Mouse (Mus musculus): ENCODE results near the gene Nup153.
A peak's percentile ranks its signal among the peaks of the same experiment; 100 is the strongest.

The Nup153 gene

GRCm38 (mm10) chr13:46670514-46670913 lies 57.2 kb downstream of the Nup153 start:
- no peak for DNase-seq (ENCODE audit: low read depth, low spot score)

- DNase-seq (ENCODE audit: low read depth, low spot score) = no peak
These were observed 58.0 kb downstream of the Nup153 start for GRCm38 (mm10) chr13:46669620-46670271.

- DNase-seq (ENCODE audit: low read depth, low spot score) = peak; percentile 84
These were observed 58.6 kb downstream of the Nup153 start, which contains the start of gene Fam8a1 for GRCm38 (mm10) chr13:46669048-46669619. Fam8a1 (plus strand) TSS chr13:46669522.

- DNase-seq (ENCODE audit: low read depth, low spot score) = peak; percentile 63
These were observed 64.2 kb downstream of the Nup153 start for GRCm38 (mm10) chr13:46663461-46663964.

GRCm38 (mm10) chr13:46659211-46659610 lies 68.5 kb downstream of the Nup153 start:
- peak; percentile 61 for DNase-seq (ENCODE audit: low read depth, low spot score)

GRCm38 (mm10) chr13:46654566-46654965 lies 73.2 kb downstream of the Nup153 start:
- no peak for DNase-seq (ENCODE audit: low read depth, low spot score)

GRCm38 (mm10) chr13:46653671-46654070 lies 74.1 kb downstream of the Nup153 start:
- DNase-seq (ENCODE audit: low read depth, low spot score) = no peak

GRCm38 (mm10) chr13:46652671-46653070 lies 75.1 kb downstream of the Nup153 start:
- DNase-seq (ENCODE audit: low read depth, low spot score) = no peak

GRCm38 (mm10) chr13:46651853-46652252 lies 75.9 kb downstream of the Nup153 start:
- DNase-seq (ENCODE audit: low read depth, low spot score) = no peak

GRCm38 (mm10) chr13:46645476-46645875 lies 82.3 kb downstream of the Nup153 start:
- DNase-seq (ENCODE audit: low read depth, low spot score) = peak; percentile 78

- peak; percentile 37 for DNase-seq (ENCODE audit: low read depth, low spot score)
These were observed 83.6 kb downstream of the Nup153 start for GRCm38 (mm10) chr13:46644175-46644574.

- DNase-seq (ENCODE audit: low read depth, low spot score) = peak; percentile 69
These were observed 85.4 kb downstream of the Nup153 start for GRCm38 (mm10) chr13:46642318-46642717.

- DNase-seq (ENCODE audit: low read depth, low spot score) = peak; percentile 28
These were observed 86.9 kb downstream of the Nup153 start for GRCm38 (mm10) chr13:46640608-46641468.

GRCm38 (mm10) chr13:46634133-46634488 lies 93.6 kb downstream of the Nup153 start:
- DNase-seq (ENCODE audit: low read depth, low spot score) = no peak

- DNase-seq (ENCODE audit: low read depth, low spot score) = no peak
These were observed 94.2 kb downstream of the Nup153 start for GRCm38 (mm10) chr13:46633320-46634132.

- DNase-seq (ENCODE audit: low read depth, low spot score) = peak; percentile 60
These were observed 94.9 kb downstream of the Nup153 start for GRCm38 (mm10) chr13:46632796-46633195.
